Mouse (Mus musculus) frontal cortex, adult (tissue): Measurements from ENCODE around the gene Olfr1053.
"Not testable (repeated sequence)": the region's sequence is repeated elsewhere in the genome, so short reads cannot be mapped to it uniquely, and the experiment has no call there.

ENCODE experiments used
- ATAC-seq: cut with Nextera tagmentation; 2 replicates; pipeline ENCODE4 v1.9.2; 2017; ENCODE audit warnings: mild to moderate bottlenecking, moderate library complexity, mixed read lengths; ENCODE audit not compliant: low TSS enrichment

Gene Olfr1053

GRCm38 (mm10) chr2:86315184-86315583 is at the start of gene Olfr1053:
Olfr1053 (minus strand) TSS chr2:86315284.
- no peak for ATAC-seq

- ATAC-seq = no peak
Measured at GRCm38 (mm10) chr2:86362369-86362768, 47.3 kb upstream of the Olfr1053 start, which contains the start of gene Olfr1056. Olfr1056 (minus strand) TSS chr2:86362469.

GRCm38 (mm10) chr2:86351751-86352150 is 36.7 kb upstream of the Olfr1053 start:
- ATAC-seq = not testable (repeated sequence)

- ATAC-seq = no peak
Measured at GRCm38 (mm10) chr2:86350184-86350583, 35.1 kb upstream of the Olfr1053 start, which contains the start of gene Olfr1055. Olfr1055 (minus strand) TSS chr2:86350284.

- no peak for ATAC-seq
Measured at GRCm38 (mm10) chr2:86335333-86335732, 20.2 kb upstream of the Olfr1053 start, which contains the start of gene Olfr1054. Olfr1054 (minus strand) TSS chr2:86335433.

- ATAC-seq = no peak
Measured at GRCm38 (mm10) chr2:86292155-86292554, 22.9 kb downstream of the Olfr1053 start, which contains the start of gene Olfr1052. Olfr1052 (plus strand) TSS chr2:86292455.

- not testable (repeated sequence) for ATAC-seq
Measured at GRCm38 (mm10) chr2:86278988-86279387, 36.1 kb downstream of the Olfr1053 start, which contains the start of gene Olfr1051. Olfr1051 (minus strand) TSS chr2:86279088.
